Mouse (Mus musculus) layer of hippocampus, adult 18-20 months (tissue): Measurements from ENCODE around the gene Sac3d1. TPM values are rescaled to one million over a fixed set of nuclear protein-coding genes. Genes with fewer than 3 reads are reported as not detected.

ENCODE experiments used
- DNase-seq, 2 experiments: peaks; one replicate each; pipeline ENCODE4 v3.0.0; 2022; ENCODE audit warnings: low spot score in 2 of 2
- total RNA-seq, 2 experiments: library from RNA; stranded (reverse); gene quantifications; 2 replicates each; pipeline ENCODE4 v1.2.3; 2021

The Sac3d1 gene
- total RNA-seq, 2 experiments from 2014 or later: 15.5 to 15.6 TPM

GRCm38 (mm10) chr19:6123330-6123729 is 4.9 kb upstream of the Sac3d1 start:
- DNase-seq: no peak

GRCm38 (mm10) chr19:6121761-6122160 is 3.3 kb upstream of the Sac3d1 start:
- no peak for DNase-seq

- no peak for DNase-seq
These were observed 281 bp upstream of the Sac3d1 start for GRCm38 (mm10) chr19:6118677-6119185.

GRCm38 (mm10) chr19:6117346-6117985 is 984 bp downstream of the Sac3d1 start:
- DNase-seq: no peak

GRCm38 (mm10) chr19:6116113-6116850 is 2.2 kb downstream of the Sac3d1 start:
- DNase-seq: no peak

- DNase-seq: no peak
These were observed 5.3 kb downstream of the Sac3d1 start for GRCm38 (mm10) chr19:6113116-6113515.

- DNase-seq: no peak
These were observed 12.9 kb downstream of the Sac3d1 start, which contains the start of gene Naaladl1 for GRCm38 (mm10) chr19:6105586-6105985. TSS of gene Naaladl1 (plus strand) at chr19:6105782.

GRCm38 (mm10) chr19:6104476-6104875 is 14.0 kb downstream of the Sac3d1 start:
- DNase-seq: no peak

- DNase-seq: no peak
These were observed 16.1 kb downstream of the Sac3d1 start for GRCm38 (mm10) chr19:6102169-6102853.

GRCm38 (mm10) chr19:6101186-6101585 is 17.3 kb downstream of the Sac3d1 start:
- DNase-seq: no peak

- no peak for DNase-seq
These were observed 20.6 kb downstream of the Sac3d1 start for GRCm38 (mm10) chr19:6097847-6098246.

GRCm38 (mm10) chr19:6094119-6094518 is 24.3 kb downstream of the Sac3d1 start, which contains the start of gene AC131692.1:
TSS of gene AC131692.1 (plus strand) at chr19:6094419.
- DNase-seq: no peak

- DNase-seq: no peak
These were observed 29.6 kb downstream of the Sac3d1 start for GRCm38 (mm10) chr19:6088841-6089240.

- no peak for DNase-seq
These were observed 33.0 kb downstream of the Sac3d1 start for GRCm38 (mm10) chr19:6085417-6085879.

- DNase-seq: peak; percentile 95 to 97
These were observed 33.8 kb downstream of the Sac3d1 start, which contains the start of the genes Zfpl1 and Cdca5 for GRCm38 (mm10) chr19:6084478-6085248. TSS of gene Zfpl1 (minus strand) at chr19:6084956. TSS of gene Cdca5 (plus strand) at chr19:6084983.

- DNase-seq: no peak
These were observed 36.3 kb downstream of the Sac3d1 start, which contains the start of gene Gm28374 for GRCm38 (mm10) chr19:6082156-6082555. TSS of gene Gm28374 (minus strand) at chr19:6082256.

- no peak for DNase-seq
These were observed 38.4 kb downstream of the Sac3d1 start, which contains the start of gene Tmem262 for GRCm38 (mm10) chr19:6079983-6080480. TSS of gene Tmem262 (plus strand) at chr19:6080033.

- peak; percentile 81 to 92 for DNase-seq
These were observed 41.7 kb downstream of the Sac3d1 start, which contains the start of gene Vps51 for GRCm38 (mm10) chr19:6076564-6077393. TSS of gene Vps51 (minus strand) at chr19:6077231.

- DNase-seq: no peak
These were observed 44.6 kb downstream of the Sac3d1 start for GRCm38 (mm10) chr19:6073889-6074288.
